Mouse (Mus musculus) hindbrain, embryonic 14.5 days (tissue): ENCODE results near the gene Trpv4. TPM values are rescaled to one million over a fixed set of nuclear protein-coding genes. Genes with fewer than 3 reads are reported as not detected.

Source experiments
- ATAC-seq: fragments of 200-750 bp; cut with Nextera tagmentation; 2 replicates; pipeline ENCODE4 v1.8.0; 2017; ENCODE audit warnings: moderate number of reproducible peaks, mild to moderate bottlenecking, moderate TSS enrichment, moderate library complexity; ENCODE audit not compliant: low FRiP score
- DNase-seq: peaks from one replicate; pipeline ENCODE4 v3.0.0-alpha.2; 2015; ENCODE audit warnings: low spot score
- H3K27ac ChIP-seq: fragments of 300-500 bp; sonication (generic); 2 replicates; pipeline ENCODE4 v1.5.1; 2014; ENCODE audit warnings: mild to moderate bottlenecking, moderate library complexity
- H3K27me3 ChIP-seq: fragments of 300-500 bp; sonication (generic); 2 replicates; pipeline ENCODE4 v1.6.1; 2014; ENCODE audit warnings: mild to moderate bottlenecking, low read length, mixed read lengths; ENCODE audit not compliant: control insufficient read depth, insufficient read depth
- H3K36me3 ChIP-seq: fragments of 300-500 bp; sonication (generic); replicated peaks from 2 replicates; pipeline ENCODE4 v1.6.1; 2014; ENCODE audit not compliant: control insufficient read depth, insufficient read depth
- H3K4me1 ChIP-seq: fragments of 300-500 bp; sonication (generic); replicated peaks from 2 replicates; pipeline ENCODE4 v1.6.1; 2014; ENCODE audit warnings: antibody characterized with exemption, low read length, mixed read lengths; ENCODE audit not compliant: control insufficient read depth, insufficient read depth
- H3K4me2 ChIP-seq: fragments of 300-500 bp; sonication (generic); replicated peaks from 2 replicates; pipeline ENCODE4 v1.6.1; 2014; ENCODE audit warnings: mild to moderate bottlenecking, moderate library complexity
- H3K4me3 ChIP-seq: fragments of 300-500 bp; sonication (generic); replicated peaks from 2 replicates; pipeline ENCODE4 v1.5.1; 2014; ENCODE audit warnings: mild to moderate bottlenecking, low read length
- H3K9ac ChIP-seq: fragments of 300-500 bp; sonication (generic); 2 replicates; pipeline ENCODE4 v1.6.1; 2014
- H3K9me3 ChIP-seq: fragments of 300-500 bp; sonication (generic); 2 replicates; pipeline ENCODE4 v1.6.1; 2016; ENCODE audit warnings: low read length; ENCODE audit not compliant: control insufficient read depth
- WGBS: fragments of 180-500 bp; shearing (Covaris S2); extraction: QIAGEN DNeasy Blood & Tissue Kit; methylation state at CpG from one replicate; pipeline ENCODE4 v1.1.7; 2014; 5-methylcytosine and 5-hydroxymethylcytosine counted together
- polyA plus RNA-seq: library from polyadenylated mRNA; unstranded; fragments of >200 nt; fragmentation: Nextera tagmentation; extraction: Ambion mirVana; gene quantifications from 2 replicates; pipeline ENCODE4 v1.2.1, GENCODE M21; 2014

Trpv4 gene
- polyA plus RNA-seq, 1 experiment from 2014 or later = 1.4 TPM

DNA sequence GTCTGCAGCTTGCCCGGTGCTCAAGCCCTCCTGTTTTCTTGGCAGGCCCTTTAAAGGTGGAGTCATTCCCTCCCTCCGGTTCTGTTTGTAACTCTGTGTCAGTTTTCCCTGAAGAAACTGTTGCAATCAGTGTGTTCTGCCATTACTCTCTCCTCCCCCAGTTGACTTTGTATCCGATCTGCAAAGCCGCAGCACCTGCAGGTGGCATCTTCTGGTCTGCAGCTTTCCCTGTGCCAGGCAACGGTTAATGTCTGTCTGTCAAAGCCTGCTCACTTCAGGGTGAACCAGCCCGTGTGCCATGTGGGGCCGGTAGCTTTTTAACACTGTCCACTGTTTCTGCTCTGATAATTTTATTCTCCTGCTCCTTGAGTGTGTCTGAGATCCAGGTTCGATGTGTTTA, 61.0 kb downstream of the Trpv4 start:
- Histone ChIP-seq H3K9me3 (no peaks in the 10 kb centered on the region), H3K4me1 (peaks cover 30% of the 10 kb centered on the region), H3K4me2 (no peak overlapping the region), H3K36me3 (peaks cover 7% of the 10 kb centered on the region; the same call in 1 of the 2 replicates), H3K27ac (peak overlapping the region; percentile 29; the same call in 1 of the 2 replicates), H3K9ac (no peak overlapping the region), H3K27me3 (no peaks in the 10 kb centered on the region), H3K4me3 (no peak overlapping the region)
- 44% methylated on average over 8 of the region's 8 CpGs for WGBS
- ATAC-seq (no peak), DNase-seq (no peak)

DNA sequence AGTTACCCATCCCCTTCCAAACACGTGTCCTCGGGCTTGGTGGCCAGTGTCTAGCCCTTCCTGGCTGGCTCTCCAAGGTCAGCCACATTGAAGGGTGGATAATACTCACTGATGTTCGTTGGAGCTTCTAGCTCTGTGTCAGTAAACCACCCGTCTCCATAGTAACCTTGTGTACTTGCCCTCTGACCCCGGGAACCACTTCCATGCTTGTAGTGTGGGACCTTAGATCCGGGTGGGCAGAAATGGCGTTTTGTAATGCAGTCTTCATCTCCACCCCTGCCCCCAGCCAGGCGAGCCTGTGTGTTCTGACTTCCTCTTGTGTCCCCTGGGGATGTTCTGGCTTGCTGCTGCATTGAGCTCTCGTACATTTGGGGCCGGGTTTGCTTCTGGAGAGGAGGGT, 61.6 kb downstream of the Trpv4 start:
- peaks cover 36% of the 10 kb centered on the region for H3K4me1 ChIP-seq
- no peak for DNase-seq
- H3K27ac ChIP-seq = no peak overlapping the region
- no peak overlapping the region for H3K9ac ChIP-seq
- H3K9me3 ChIP-seq = no peaks in the 10 kb centered on the region
- H3K27me3 ChIP-seq = no peaks in the 10 kb centered on the region
- H3K4me3 ChIP-seq = no peak overlapping the region
- WGBS = 22% methylated on average over 10 of the region's 10 CpGs
- H3K4me2 ChIP-seq = no peak overlapping the region
- peaks cover 7% of the 10 kb centered on the region; the same call in 1 of the 2 replicates for H3K36me3 ChIP-seq
- ATAC-seq = no peak

DNA sequence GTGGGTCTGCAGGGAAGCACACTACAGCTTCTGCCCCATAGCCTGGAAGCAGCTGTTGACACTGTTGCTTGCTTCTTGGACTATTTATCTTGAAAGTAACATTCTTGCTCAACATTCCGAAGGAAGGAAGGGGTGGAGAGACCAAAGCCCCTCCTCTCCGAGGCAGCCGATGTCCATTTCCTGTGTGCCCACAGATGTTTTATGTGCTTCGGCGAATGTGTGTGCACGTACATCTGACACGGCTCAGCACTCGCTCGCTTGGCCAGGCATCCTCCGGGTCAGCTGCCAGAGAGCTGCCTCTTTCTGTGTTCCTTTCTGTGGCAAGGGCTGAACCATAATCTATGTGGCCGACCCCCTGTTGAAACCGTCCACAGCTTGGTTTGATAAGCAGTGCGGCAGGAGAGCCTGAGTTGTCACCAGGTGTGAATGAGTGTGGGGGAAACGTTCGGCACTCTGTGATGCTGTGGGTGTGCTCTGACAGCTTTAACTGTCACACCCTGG, 63.4 kb downstream of the Trpv4 start:
- Histone ChIP-seq H3K27ac (no peak overlapping the region), H3K27me3 (no peaks in the 10 kb centered on the region), H3K9me3 (no peaks in the 10 kb centered on the region), H3K9ac (no peak overlapping the region), H3K36me3 (peaks cover 7% of the 10 kb centered on the region; the same call in 1 of the 2 replicates), H3K4me2 (no peak overlapping the region), H3K4me1 (peaks cover 54% of the 10 kb centered on the region), H3K4me3 (no peak overlapping the region)
- WGBS = 85% methylated on average over 15 of the region's 15 CpGs
- DNase-seq = no peak
- ATAC-seq = no peak

DNA sequence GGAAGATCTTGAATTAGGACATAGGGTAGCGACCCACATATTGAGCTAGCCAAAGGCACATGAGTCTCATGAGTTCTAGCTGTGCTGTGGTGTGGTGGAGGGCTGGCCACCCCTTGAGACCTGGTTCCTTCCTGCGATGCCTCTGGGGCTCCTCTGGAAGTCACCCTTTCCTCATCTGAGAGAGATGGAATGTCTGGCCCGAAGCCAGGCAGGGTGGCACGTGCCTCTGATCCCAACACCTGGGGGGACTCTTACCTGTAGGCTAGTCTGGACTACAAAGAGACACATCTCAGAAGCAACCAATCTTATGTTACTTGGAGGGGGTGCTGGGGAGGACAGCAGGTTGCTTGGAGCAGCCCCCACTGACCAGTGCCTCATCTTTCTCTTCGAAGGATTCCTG, 64.3 kb downstream of the Trpv4 start:
- ATAC-seq = no peak
- H3K4me1 ChIP-seq = peaks cover 62% of the 10 kb centered on the region
- H3K36me3 ChIP-seq = peaks cover 7% of the 10 kb centered on the region; the same call in 1 of the 2 replicates
- no peaks in the 10 kb centered on the region for H3K27me3 ChIP-seq
- H3K4me2 ChIP-seq = no peak overlapping the region
- no peak overlapping the region for H3K9ac ChIP-seq
- H3K27ac ChIP-seq = no peak overlapping the region
- H3K9me3 ChIP-seq = no peaks in the 10 kb centered on the region
- no peak for DNase-seq
- H3K4me3 ChIP-seq = no peak overlapping the region
- 89% methylated on average over 5 of the region's 5 CpGs for WGBS

DNA sequence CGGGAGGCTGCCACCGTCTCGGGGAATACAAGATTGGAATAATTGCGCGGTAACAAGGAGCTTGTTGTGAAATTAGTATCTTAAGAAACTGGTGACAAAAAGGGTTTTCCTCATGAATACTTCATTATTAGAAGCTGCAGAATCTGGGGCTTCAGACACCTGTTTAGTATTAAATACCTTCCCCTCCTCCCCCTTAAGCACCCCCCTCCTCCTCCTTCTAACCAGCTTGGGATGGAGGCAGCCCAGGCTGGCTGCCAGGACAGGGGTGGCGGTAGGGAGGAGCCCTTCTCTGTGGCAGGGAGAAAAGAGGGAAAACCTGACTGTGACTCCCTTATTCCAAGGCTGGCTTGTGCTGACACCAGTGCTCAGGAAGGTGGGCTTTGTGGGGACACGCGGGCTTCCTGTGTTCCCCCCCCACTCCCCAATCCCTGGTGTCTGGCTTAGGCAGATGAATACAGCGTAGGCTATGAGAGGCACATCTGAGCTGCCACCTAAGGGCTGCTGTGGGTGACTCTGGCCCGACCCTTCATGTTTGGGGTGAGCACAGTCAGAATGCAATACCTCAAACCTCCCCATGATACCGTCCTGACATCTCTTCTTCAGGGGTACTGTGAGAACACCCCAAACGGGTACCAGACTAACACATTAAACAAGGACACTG, 64.9 kb downstream of the Trpv4 start:
- Histone ChIP-seq H3K36me3 (peaks cover 7% of the 10 kb centered on the region; the same call in 1 of the 2 replicates), H3K27me3 (no peaks in the 10 kb centered on the region), H3K4me3 (no peak overlapping the region), H3K9me3 (no peaks in the 10 kb centered on the region), H3K4me1 (peaks cover 68% of the 10 kb centered on the region), H3K27ac (peak overlapping the region; percentile 63; the same call in 1 of the 2 replicates), H3K4me2 (peak overlapping the region; percentile 17), H3K9ac (peak overlapping the region; percentile 43)
- ATAC-seq = no peak
- 51% methylated on average over 12 of the region's 12 CpGs for WGBS
- DNase-seq = no peak

DNA sequence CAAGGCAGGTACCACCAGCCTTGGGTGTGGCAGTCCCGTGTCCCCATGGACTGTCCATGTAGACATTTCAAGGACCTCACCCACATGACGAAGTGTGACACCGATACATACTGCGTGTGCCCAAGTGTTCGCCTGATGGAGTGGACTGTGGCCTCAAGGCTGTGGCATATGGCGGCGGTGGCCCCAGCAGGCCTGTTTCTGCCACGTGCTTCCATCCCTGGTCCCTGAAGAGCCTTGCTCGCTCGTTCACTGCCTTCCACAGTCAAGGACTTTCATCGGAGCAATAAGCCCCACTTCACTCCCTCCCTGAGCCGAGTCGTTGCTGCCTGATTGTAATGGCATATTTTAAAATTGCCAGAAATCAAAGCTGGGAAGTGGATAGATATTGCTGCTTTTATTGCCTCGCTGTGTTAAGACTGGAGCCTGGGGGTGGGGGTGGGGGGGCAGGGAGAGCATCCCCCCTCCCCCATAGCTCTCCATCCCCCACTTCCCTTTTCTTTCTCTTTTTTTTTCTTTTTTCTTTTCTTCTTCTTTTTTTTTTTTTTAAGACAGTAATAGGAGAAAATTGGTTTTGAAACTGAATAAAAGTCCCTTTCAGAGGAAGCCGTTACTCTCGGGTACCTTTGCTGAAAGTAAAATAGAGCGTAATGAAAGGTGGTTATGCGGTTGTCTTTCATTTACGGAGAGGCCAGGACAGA, 65.6 kb downstream of the Trpv4 start:
- Histone ChIP-seq H3K4me3 (no peak overlapping the region), H3K36me3 (peaks cover 7% of the 10 kb centered on the region; the same call in 1 of the 2 replicates), H3K9me3 (no peaks in the 10 kb centered on the region), H3K27ac (peak overlapping the region; percentile 63), H3K4me1 (peaks cover 68% of the 10 kb centered on the region), H3K4me2 (peak overlapping the region; percentile 17; the same call in 1 of the 2 replicates), H3K27me3 (no peaks in the 10 kb centered on the region), H3K9ac (peak overlapping the region; percentile 43; the same call in 1 of the 2 replicates)
- DNase-seq (no peak), ATAC-seq (0 out of 2 replicates have a peak, but pooled peaks have one; percentile 17)
- 36% methylated on average over 19 of the region's 19 CpGs for WGBS

DNA sequence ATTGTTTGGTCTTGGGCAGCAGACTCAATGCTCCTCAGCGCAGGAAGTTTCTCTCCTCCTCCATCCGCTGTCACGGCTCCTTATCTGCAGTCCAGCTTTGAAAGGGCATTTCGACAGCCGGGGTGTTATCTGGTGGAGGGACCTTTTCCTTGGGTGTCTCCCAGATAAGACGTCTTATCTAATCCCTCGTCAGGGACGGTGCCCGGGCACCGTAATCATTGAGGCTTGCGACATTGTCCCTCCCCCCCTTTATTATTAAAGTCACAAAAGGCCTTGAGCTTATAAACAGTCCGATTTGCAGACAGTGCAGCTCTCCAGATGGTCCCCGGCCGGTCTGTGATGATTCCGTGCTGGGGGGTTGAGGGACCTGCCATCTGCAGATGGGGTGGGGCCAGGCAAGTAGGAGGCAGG, 67.1 kb downstream of the Trpv4 start:
- no peak overlapping the region for H3K4me3 ChIP-seq
- 19% methylated on average over 15 of the region's 15 CpGs for WGBS
- H3K4me1 ChIP-seq = peaks cover 58% of the 10 kb centered on the region
- 0 out of 2 replicates have a peak overlapping the region, but pooled peaks have one; percentile 4 for H3K9ac ChIP-seq
- no peak for DNase-seq
- no peaks in the 10 kb centered on the region for H3K27me3 ChIP-seq
- no peak overlapping the region for H3K4me2 ChIP-seq
- no peaks in the 10 kb centered on the region for H3K9me3 ChIP-seq
- peak overlapping the region; percentile 6; the same call in 1 of the 2 replicates for H3K27ac ChIP-seq
- no peak for ATAC-seq
- H3K36me3 ChIP-seq = peaks cover 7% of the 10 kb centered on the region; the same call in 1 of the 2 replicates

DNA sequence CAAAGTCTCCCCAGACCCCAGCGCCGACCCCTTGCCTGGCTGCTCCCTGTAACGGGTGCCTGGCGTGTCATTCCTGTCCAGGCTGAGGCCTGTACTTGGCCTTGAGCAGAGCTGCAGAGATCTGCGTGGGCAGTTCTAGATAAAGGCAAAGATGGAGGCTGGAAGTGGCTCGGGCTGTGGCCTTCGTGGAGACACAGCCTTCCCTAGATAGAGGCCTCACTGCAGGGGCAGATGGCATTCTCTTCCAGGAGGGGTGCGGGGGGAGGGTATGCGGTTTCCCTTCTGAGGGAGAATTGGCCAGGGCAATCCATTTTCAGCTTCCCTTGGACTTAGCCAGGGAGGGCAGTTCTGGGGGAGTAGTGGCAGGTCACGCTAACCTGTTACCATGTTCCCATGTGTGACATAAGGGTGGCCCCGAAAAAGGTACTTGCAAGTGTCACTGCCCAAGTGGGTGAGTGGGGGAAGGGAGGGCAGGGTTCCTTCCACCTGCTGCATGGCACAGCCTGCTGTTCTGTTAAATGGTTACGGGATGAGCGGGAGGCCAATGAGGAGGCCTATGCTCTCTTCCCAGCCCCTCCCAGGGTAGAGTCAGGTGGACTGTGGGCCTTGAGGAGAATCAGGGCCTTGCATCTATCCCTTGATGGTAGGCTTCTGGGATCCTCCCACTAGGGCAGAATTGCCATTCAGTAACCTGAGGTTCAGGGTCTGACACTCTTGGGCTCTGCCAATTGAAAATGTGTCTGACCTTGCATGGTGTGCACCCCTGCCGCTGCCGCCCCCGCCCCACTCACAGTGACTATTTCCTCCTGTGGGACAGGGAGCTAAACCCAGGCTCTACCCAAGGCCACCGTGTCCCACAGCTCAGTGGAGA, 67.9 kb downstream of the Trpv4 start:
- Histone ChIP-seq H3K9me3 (no peaks in the 10 kb centered on the region), H3K9ac (peak overlapping the region; percentile 41; the same call in 1 of the 2 replicates), H3K4me1 (peaks cover 66% of the 10 kb centered on the region), H3K4me3 (no peak overlapping the region), H3K4me2 (no peak overlapping the region), H3K27ac (peak overlapping the region; percentile 6; the same call in 1 of the 2 replicates), H3K36me3 (peaks cover 4% of the 10 kb centered on the region; the same call in 1 of the 2 replicates), H3K27me3 (no peaks in the 10 kb centered on the region)
- DNase-seq (no peak), ATAC-seq (no peak)
- 61% methylated on average over 17 of the region's 17 CpGs for WGBS
